Mouse (Mus musculus) macrophage (primary cell): ENCODE results near the gene Ldb2. TPM values are rescaled to one million over a fixed set of nuclear protein-coding genes. Genes with fewer than 3 reads are reported as not detected.

Experiments
- H3K27ac ChIP-seq: fragments of 350-480 bp; formaldehyde crosslinking; 2 replicates; pipeline ENCODE4 v1.9.0; 2021
- H3K36me3 ChIP-seq: fragments of 350-480 bp; formaldehyde crosslinking; 2 replicates; pipeline ENCODE4 v1.9.0; 2021; ENCODE audit errors: inconsistent target
- H3K4me3 ChIP-seq: fragments of 350-480 bp; formaldehyde crosslinking; 2 replicates; pipeline ENCODE4 v1.9.0; 2021; ENCODE audit errors: inconsistent target
- H3K79me2 ChIP-seq: fragments of 350-480 bp; formaldehyde crosslinking; 2 replicates; pipeline ENCODE4 v1.9.0; 2021; ENCODE audit errors: inconsistent target
- WGBS: methylation state at CpG from one replicate; pipeline ENCODE4 v1.1.7; 2026; ENCODE audit warnings: inconsistent platforms; ENCODE audit not compliant: missing documents; 5-methylcytosine and 5-hydroxymethylcytosine counted together
- polyA plus RNA-seq: library from polyadenylated mRNA; stranded (reverse); fragments of 250-400 nt; gene quantifications from 3 replicates; pipeline ENCODE4 v1.2.4, GENCODE M21; 2018; ENCODE audit warnings: inconsistent platforms

Gene Ldb2
- polyA plus RNA-seq, 1 experiment from 2014 or later, result not detected

GRCm38 (mm10) chr5:44645952-44646841 lies 153.3 kb downstream of the Ldb2 start:
- 85% methylated on average over 4 of the region's 4 CpGs for WGBS
- Histone ChIP-seq H3K79me2 (no peaks in the 10 kb centered on the region), H3K27ac (no peak overlapping the region), H3K4me3 (no peak overlapping the region), H3K36me3 (no peaks in the 10 kb centered on the region)

GRCm38 (mm10) chr5:44643079-44643478 lies 156.4 kb downstream of the Ldb2 start:
- H3K36me3 ChIP-seq, result no peaks in the 10 kb centered on the region
- 92% methylated on average over 3 of the region's 3 CpGs for WGBS
- H3K79me2 ChIP-seq, result no peaks in the 10 kb centered on the region
- no peak overlapping the region for H3K27ac ChIP-seq
- no peak overlapping the region for H3K4me3 ChIP-seq

GRCm38 (mm10) chr5:44641060-44641459 lies 158.4 kb downstream of the Ldb2 start:
- Histone ChIP-seq H3K36me3 (no peaks in the 10 kb centered on the region), H3K4me3 (no peak overlapping the region), H3K27ac (no peak overlapping the region), H3K79me2 (no peaks in the 10 kb centered on the region)
- whole genome bisulfite sequencing, result 84% methylated on average over 4 of the region's 4 CpGs

- no peak overlapping the region for H3K4me3 ChIP-seq
- H3K36me3 ChIP-seq, result no peaks in the 10 kb centered on the region
- 86% methylated on average over 6 of the region's 6 CpGs for WGBS
- no peak overlapping the region for H3K27ac ChIP-seq
- H3K79me2 ChIP-seq, result no peaks in the 10 kb centered on the region
Observed at GRCm38 (mm10) chr5:44635546-44635945, 163.9 kb downstream of the Ldb2 start.

- Histone ChIP-seq H3K27ac (no peak overlapping the region), H3K4me3 (no peak overlapping the region), H3K36me3 (no peaks in the 10 kb centered on the region), H3K79me2 (no peaks in the 10 kb centered on the region)
- WGBS, result 59% methylated on average over 3 of the region's 3 CpGs
Observed at GRCm38 (mm10) chr5:44629034-44629625, 170.3 kb downstream of the Ldb2 start.

- H3K27ac ChIP-seq, result no peak overlapping the region
- no peaks in the 10 kb centered on the region for H3K36me3 ChIP-seq
- H3K4me3 ChIP-seq, result no peak overlapping the region
- WGBS, result 93% methylated on average over 5 of the region's 5 CpGs
- H3K79me2 ChIP-seq, result no peaks in the 10 kb centered on the region
Observed at GRCm38 (mm10) chr5:44627487-44627886, 172.0 kb downstream of the Ldb2 start.

- WGBS, result 80% methylated on average over 2 of the region's 2 CpGs
- H3K79me2 ChIP-seq, result no peaks in the 10 kb centered on the region
- H3K4me3 ChIP-seq, result no peak overlapping the region
- H3K27ac ChIP-seq, result no peak overlapping the region
- no peaks in the 10 kb centered on the region for H3K36me3 ChIP-seq
Observed at GRCm38 (mm10) chr5:44626885-44627284, 172.6 kb downstream of the Ldb2 start.

GRCm38 (mm10) chr5:44626114-44626513 lies 173.4 kb downstream of the Ldb2 start:
- 80% methylated on average over 2 of the region's 2 CpGs for WGBS
- H3K36me3 ChIP-seq, result no peaks in the 10 kb centered on the region
- no peak overlapping the region for H3K4me3 ChIP-seq
- no peaks in the 10 kb centered on the region for H3K79me2 ChIP-seq
- H3K27ac ChIP-seq, result no peak overlapping the region

- WGBS, result 93% methylated on average over 7 of the region's 7 CpGs
- no peak overlapping the region for H3K4me3 ChIP-seq
- H3K79me2 ChIP-seq, result no peaks in the 10 kb centered on the region
- H3K36me3 ChIP-seq, result no peaks in the 10 kb centered on the region
- H3K27ac ChIP-seq, result no peak overlapping the region
Observed at GRCm38 (mm10) chr5:44615677-44616076, 183.8 kb downstream of the Ldb2 start.

- 73% methylated on average over 2 of the region's 2 CpGs for WGBS
- no peak overlapping the region for H3K27ac ChIP-seq
- H3K4me3 ChIP-seq, result no peak overlapping the region
- no peaks in the 10 kb centered on the region for H3K79me2 ChIP-seq
- no peaks in the 10 kb centered on the region for H3K36me3 ChIP-seq
Observed at GRCm38 (mm10) chr5:44608901-44609300, 190.6 kb downstream of the Ldb2 start.

GRCm38 (mm10) chr5:44601340-44601739 lies 198.1 kb downstream of the Ldb2 start:
- no peak overlapping the region for H3K27ac ChIP-seq
- H3K79me2 ChIP-seq, result no peaks in the 10 kb centered on the region
- 100% methylated on average over 1 of the region's 1 CpGs for WGBS
- no peaks in the 10 kb centered on the region for H3K36me3 ChIP-seq
- no peak overlapping the region for H3K4me3 ChIP-seq

- H3K4me3 ChIP-seq, result no peak overlapping the region
- WGBS, result 82% methylated on average over 15 of the region's 15 CpGs
- no peak overlapping the region for H3K27ac ChIP-seq
- no peaks in the 10 kb centered on the region for H3K79me2 ChIP-seq
- H3K36me3 ChIP-seq, result no peaks in the 10 kb centered on the region
Observed at GRCm38 (mm10) chr5:44593522-44594218, 205.8 kb downstream of the Ldb2 start.

- Histone ChIP-seq H3K4me3 (no peak overlapping the region), H3K36me3 (no peaks in the 10 kb centered on the region), H3K79me2 (no peaks in the 10 kb centered on the region), H3K27ac (no peak overlapping the region)
- 86% methylated on average over 3 of the region's 3 CpGs for WGBS
Observed at GRCm38 (mm10) chr5:44590750-44591149, 208.7 kb downstream of the Ldb2 start.

GRCm38 (mm10) chr5:44589318-44589717 lies 210.2 kb downstream of the Ldb2 start:
- H3K36me3 ChIP-seq, result no peaks in the 10 kb centered on the region
- H3K79me2 ChIP-seq, result no peaks in the 10 kb centered on the region
- no peak overlapping the region for H3K27ac ChIP-seq
- H3K4me3 ChIP-seq, result no peak overlapping the region
- WGBS, result 60% methylated on average over 1 of the region's 1 CpGs

- 87% methylated on average over 5 of the region's 5 CpGs for WGBS
- Histone ChIP-seq H3K4me3 (no peak overlapping the region), H3K27ac (no peak overlapping the region), H3K36me3 (no peaks in the 10 kb centered on the region), H3K79me2 (no peaks in the 10 kb centered on the region)
Observed at GRCm38 (mm10) chr5:44586571-44586970, 212.9 kb downstream of the Ldb2 start.
